Mouse (Mus musculus) midbrain, postnatal 0 days (tissue): ENCODE measurements around the gene Npas3. TPM values are rescaled to one million over a fixed set of nuclear protein-coding genes. Genes with fewer than 3 reads are reported as not detected.

ENCODE experiments used
- ATAC-seq: fragments of 200-750 bp; cut with Nextera tagmentation; 2 replicates; pipeline ENCODE4 v1.8.0; 2017; ENCODE audit warnings: moderate number of reproducible peaks, mild to moderate bottlenecking, moderate TSS enrichment, moderate library complexity; ENCODE audit not compliant: low FRiP score
- DNase-seq: peaks from one replicate; pipeline ENCODE4 v3.0.0-alpha.2; 2015; ENCODE audit warnings: low spot score
- H3K27ac ChIP-seq: fragments of 300-500 bp; sonication (generic); 2 replicates; pipeline ENCODE4 v1.5.1; 2014; ENCODE audit warnings: low read depth, mild to moderate bottlenecking, low read length, mixed read lengths
- H3K27me3 ChIP-seq: fragments of 300-500 bp; sonication (generic); 2 replicates; pipeline ENCODE4 v1.6.1; 2014; ENCODE audit warnings: low read length, control low read depth, mixed read lengths; ENCODE audit not compliant: insufficient read depth
- H3K36me3 ChIP-seq: fragments of 300-500 bp; sonication (generic); 2 replicates; pipeline ENCODE4 v1.6.1; 2014; ENCODE audit warnings: low read length, control low read depth, mixed read lengths; ENCODE audit not compliant: insufficient read depth
- H3K4me1 ChIP-seq: fragments of 300-500 bp; sonication (generic); 2 replicates; pipeline ENCODE4 v1.6.1; 2014; ENCODE audit warnings: mild to moderate bottlenecking, control low read depth, antibody characterized with exemption, low read length, mixed read lengths; ENCODE audit not compliant: insufficient read depth
- H3K4me2 ChIP-seq: fragments of 300-500 bp; sonication (generic); 2 replicates; pipeline ENCODE4 v1.6.1; 2014; ENCODE audit warnings: low read depth, mild to moderate bottlenecking, low read length, mixed read lengths; ENCODE audit not compliant: poor library complexity, severe bottlenecking
- H3K4me3 ChIP-seq: fragments of 300-500 bp; sonication (generic); 2 replicates; pipeline ENCODE4 v1.5.1; 2014; ENCODE audit warnings: low read depth, mild to moderate bottlenecking, low read length, moderate library complexity
- H3K9ac ChIP-seq: fragments of 300-500 bp; sonication (generic); replicated peaks from 2 replicates; pipeline ENCODE4 v1.6.1; 2014; ENCODE audit warnings: mild to moderate bottlenecking, low read length, moderate library complexity, mixed read lengths; ENCODE audit not compliant: poor library complexity, severe bottlenecking
- H3K9me3 ChIP-seq: fragments of 300-500 bp; sonication (generic); 2 replicates; pipeline ENCODE4 v1.6.1; 2016; ENCODE audit warnings: low read length, control low read depth
- CTCF ChIP-seq: IDR thresholded peaks from 2 replicates; pipeline ENCODE4 v1.5.1; 2016; ENCODE audit warnings: antibody characterized with exemption, mild to moderate bottlenecking
- WGBS: fragments of 180-500 bp; shearing (Covaris S2); extraction: QIAGEN DNeasy Blood & Tissue Kit; methylation state at CpG from one replicate; pipeline ENCODE4 v1.1.7; 2014; 5-methylcytosine and 5-hydroxymethylcytosine counted together
- polyA plus RNA-seq: library from polyadenylated mRNA; unstranded; fragments of >200 nt; fragmentation: Nextera tagmentation; extraction: Ambion mirVana; gene quantifications from 2 replicates; pipeline ENCODE4 v1.2.1, GENCODE M21; 2015
- total RNA-seq: library from RNA; depleted of rRNA; stranded (reverse); fragments of >200 nt; gene quantifications from 2 replicates; pipeline ENCODE4 v1.2.3, GENCODE M21; 2014

Npas3 gene
- total and polyA plus RNA-seq, 2 experiments from 2014 or later: 34.2 to 53.8 TPM

DNA sequence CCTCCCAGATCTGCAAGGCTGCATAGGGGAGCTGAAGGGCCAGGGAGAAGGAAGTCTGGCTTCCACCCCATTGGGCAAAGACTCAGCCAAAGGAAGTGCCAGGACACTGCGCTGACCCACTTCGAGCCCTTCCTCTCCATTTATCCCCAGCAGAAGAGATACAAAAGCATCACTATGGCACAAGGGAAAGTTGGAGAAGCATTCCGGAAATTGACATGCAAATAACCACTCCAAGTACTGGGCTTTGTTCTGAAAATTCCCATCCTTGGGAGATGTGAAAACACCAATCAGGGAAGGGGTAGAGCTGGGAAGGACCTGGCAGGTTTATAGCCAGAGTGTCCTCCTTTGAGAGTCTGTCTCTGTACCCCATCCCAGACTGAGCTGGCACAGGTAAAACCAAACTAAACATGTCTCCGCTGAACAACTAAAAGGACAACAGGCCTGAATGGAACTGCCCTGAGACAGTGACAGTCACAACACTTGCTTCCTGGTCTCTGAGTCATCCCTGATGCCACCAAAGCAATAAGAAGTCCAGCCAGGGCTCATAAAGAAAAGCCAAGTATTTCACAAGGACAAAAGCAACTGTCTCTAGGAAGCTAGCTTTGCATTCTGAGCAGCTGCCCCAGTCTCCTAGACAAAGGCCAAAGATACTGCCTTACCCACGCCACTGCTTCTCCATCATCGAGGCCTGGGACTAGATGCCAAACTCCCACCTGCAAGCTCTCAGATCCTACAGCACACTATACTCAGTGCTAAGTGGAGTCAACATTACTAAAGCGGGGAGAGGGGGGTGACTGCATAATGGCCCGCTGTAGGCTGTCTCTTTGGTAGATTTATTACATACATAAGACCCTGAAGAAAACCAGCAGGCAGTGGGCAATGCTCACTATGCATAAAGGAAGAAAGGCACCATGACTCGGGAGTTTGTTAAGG is 733.4 kb downstream of the Npas3 start:
- TF ChIP-seq CTCF: no peak
- Histone ChIP-seq H3K27me3 (no peaks in the 10 kb centered on the region), H3K9ac (no peak overlapping the region), H3K27ac (peak overlapping the region; percentile 52; the same call in 1 of the 2 replicates), H3K36me3 (no peaks in the 10 kb centered on the region), H3K9me3 (no peaks in the 10 kb centered on the region), H3K4me3 (no peak overlapping the region), H3K4me2 (no peak overlapping the region), H3K4me1 (peaks cover under 1% of the 10 kb centered on the region; the same call in 1 of the 2 replicates)
- peak; percentile 83 for DNase-seq
- WGBS: 60% methylated on average over 9 of the region's 9 CpGs
- ATAC-seq: peak; percentile 87

DNA sequence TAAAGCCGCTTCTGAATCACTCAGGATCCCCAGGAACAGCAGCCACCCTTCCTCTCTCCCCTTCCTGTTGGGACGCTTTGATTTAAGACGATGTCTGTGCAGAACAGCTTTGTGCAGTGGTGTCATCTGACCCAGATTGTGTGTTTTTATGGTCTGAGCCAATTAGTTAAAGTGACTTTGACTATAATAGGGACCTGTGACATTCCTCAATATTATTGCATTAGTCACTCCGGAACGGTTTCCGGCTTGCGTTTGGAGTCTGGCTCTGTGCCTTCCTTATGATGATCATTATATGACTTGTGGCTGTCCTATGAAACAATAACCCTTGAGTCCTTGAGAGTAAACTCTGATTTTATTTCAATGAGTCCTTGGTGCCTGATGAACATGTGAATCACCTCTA is 735.5 kb downstream of the Npas3 start:
- no peaks in the 10 kb centered on the region for H3K9me3 ChIP-seq
- H3K36me3 ChIP-seq: no peaks in the 10 kb centered on the region
- no peak overlapping the region for H3K4me3 ChIP-seq
- H3K27ac ChIP-seq: no peak overlapping the region
- DNase-seq: no peak
- ATAC-seq: no peak
- no peak overlapping the region for H3K9ac ChIP-seq
- TF ChIP-seq CTCF: no peak
- no peaks in the 10 kb centered on the region for H3K27me3 ChIP-seq
- H3K4me2 ChIP-seq: no peak overlapping the region
- no peaks in the 10 kb centered on the region for H3K4me1 ChIP-seq
- WGBS: 85% methylated on average over 7 of the region's 7 CpGs

DNA sequence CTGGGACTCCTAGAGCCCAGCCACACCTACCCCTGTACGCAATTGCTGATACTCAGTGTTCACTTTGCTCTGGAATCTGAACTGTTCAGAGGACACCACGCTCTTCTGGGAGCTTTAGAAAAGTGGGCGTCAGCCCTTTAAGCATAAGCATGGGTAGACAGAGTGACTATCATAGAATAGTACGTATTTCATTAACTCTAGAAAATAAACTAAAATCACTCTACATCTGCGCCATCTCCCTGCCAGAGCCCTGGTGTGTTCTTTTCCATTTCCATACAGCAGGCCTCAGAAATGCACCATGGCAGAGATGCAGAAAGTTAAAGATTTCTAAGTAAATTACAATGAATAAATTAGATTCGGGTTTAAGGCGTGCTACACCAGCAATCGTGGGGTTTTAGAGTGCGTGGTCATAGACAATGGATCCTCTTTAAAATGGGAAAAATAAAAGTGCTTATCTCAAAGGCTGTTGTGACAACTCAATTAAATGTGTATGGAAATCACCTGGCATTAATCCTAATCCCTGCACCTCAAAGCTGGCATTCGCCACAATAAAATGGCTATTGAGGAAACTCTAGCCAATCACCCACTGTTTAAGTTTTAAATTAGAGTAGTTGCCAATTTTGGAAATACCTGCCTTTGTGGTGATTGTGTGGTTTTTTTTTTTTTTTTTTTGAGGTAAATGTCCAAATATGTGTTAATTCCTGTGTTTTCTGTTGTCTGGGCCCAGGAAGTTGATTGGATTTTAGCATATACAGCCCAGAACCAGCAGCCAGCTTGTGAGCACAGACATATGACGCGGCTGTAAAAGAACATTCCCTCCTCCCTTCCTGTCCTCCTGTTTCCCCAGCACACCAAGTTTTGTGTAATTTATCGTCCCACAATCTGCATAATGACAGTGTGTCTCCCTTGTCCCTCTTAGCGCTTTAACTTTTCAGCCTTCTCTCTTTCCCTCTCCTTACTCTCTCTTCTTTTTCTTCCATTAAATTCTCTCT is 737.7 kb downstream of the Npas3 start:
- Histone ChIP-seq H3K27ac (no peak overlapping the region), H3K9ac (no peak overlapping the region), H3K9me3 (no peaks in the 10 kb centered on the region), H3K4me3 (no peak overlapping the region), H3K4me1 (no peaks in the 10 kb centered on the region), H3K36me3 (no peaks in the 10 kb centered on the region), H3K27me3 (no peaks in the 10 kb centered on the region), H3K4me2 (no peak overlapping the region)
- TF ChIP-seq CTCF: no peak
- no peak for ATAC-seq
- no peak for DNase-seq
- 58% methylated on average over 14 of the region's 14 CpGs for WGBS

DNA sequence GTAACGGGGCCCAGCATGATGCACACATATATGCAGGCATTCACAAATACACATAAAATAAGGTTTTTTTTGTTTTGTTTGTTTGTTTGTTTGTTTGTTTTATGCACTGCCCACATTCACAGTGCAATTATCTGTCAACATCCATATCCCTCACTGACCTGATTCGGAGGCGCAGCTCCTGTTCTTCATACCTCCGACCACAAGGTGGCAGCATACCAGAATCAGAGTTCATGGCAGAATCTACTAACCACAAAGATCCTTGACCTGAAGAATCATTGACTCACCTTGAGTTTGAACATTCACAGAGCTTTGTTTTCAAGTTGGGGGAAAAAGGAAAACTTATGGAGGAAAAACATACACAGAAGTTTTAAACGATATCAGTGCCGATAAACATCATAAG is 743.9 kb downstream of the Npas3 start:
- Histone ChIP-seq H3K4me2 (no peak overlapping the region), H3K9ac (no peak overlapping the region), H3K36me3 (no peaks in the 10 kb centered on the region), H3K4me3 (no peak overlapping the region), H3K9me3 (no peaks in the 10 kb centered on the region), H3K27me3 (no peaks in the 10 kb centered on the region), H3K27ac (no peak overlapping the region), H3K4me1 (no peaks in the 10 kb centered on the region)
- peak; percentile 61 for TF ChIP-seq CTCF
- WGBS: 98% methylated on average over 6 of the region's 6 CpGs
- no peak for DNase-seq
- ATAC-seq: no peak

DNA sequence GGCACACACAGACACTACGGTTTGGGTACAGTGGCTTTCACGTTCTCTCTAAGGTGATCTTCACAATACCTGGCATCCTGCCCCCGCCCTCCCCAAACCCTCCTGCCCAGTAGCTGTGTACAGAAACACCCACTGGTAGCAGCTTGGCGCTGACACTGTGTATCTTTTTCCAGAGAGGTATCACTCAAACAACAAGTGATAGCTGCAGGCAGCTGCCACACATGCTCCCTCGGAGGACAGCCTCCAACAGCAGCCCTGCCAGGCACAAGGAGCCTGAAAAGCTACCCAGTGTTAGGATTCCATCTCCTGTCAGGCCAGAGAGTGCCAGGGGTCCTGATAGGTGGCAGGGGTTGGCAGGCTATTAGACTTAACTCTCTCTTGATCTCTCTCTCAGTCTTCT is 747.2 kb downstream of the Npas3 start:
- no peaks in the 10 kb centered on the region for H3K9me3 ChIP-seq
- H3K4me2 ChIP-seq: no peak overlapping the region
- ATAC-seq: no peak
- peak; percentile 29 for DNase-seq
- WGBS: 63% methylated on average over 5 of the region's 5 CpGs
- H3K27me3 ChIP-seq: no peaks in the 10 kb centered on the region
- H3K9ac ChIP-seq: no peak overlapping the region
- H3K4me1 ChIP-seq: no peaks in the 10 kb centered on the region
- no peak overlapping the region for H3K27ac ChIP-seq
- no peak overlapping the region for H3K4me3 ChIP-seq
- no peak for TF ChIP-seq CTCF
- no peaks in the 10 kb centered on the region for H3K36me3 ChIP-seq
